Mouse (Mus musculus) c-Kit-positive CD71-negative TER-119-negative erythroid progenitor cells, embryonic 14.5 days (primary cell): Measurements from ENCODE around the gene Clta.
"Not testable (repeated sequence)": the region's sequence is repeated elsewhere in the genome, so short reads cannot be mapped to it uniquely, and the experiment has no call there.

Source experiments
- DNase-seq: peaks from one replicate; pipeline ENCODE4 v3.0.0-alpha.2; 2013; ENCODE audit warnings: low read depth

Gene Clta

GRCm38 (mm10) chr4:44024241-44024640 is 20.0 kb downstream of the Clta start:
- no peak for DNase-seq

- no peak for DNase-seq
Observed at GRCm38 (mm10) chr4:44025570-44025969, 21.3 kb downstream of the Clta start.

GRCm38 (mm10) chr4:44028303-44029135 is 24.3 kb downstream of the Clta start:
- DNase-seq: no peak

- no peak for DNase-seq
Observed at GRCm38 (mm10) chr4:44029661-44030066, 25.4 kb downstream of the Clta start.

- DNase-seq: no peak
Observed at GRCm38 (mm10) chr4:44031521-44031920, 27.3 kb downstream of the Clta start.

- no peak for DNase-seq
Observed at GRCm38 (mm10) chr4:44036455-44036854, 32.2 kb downstream of the Clta start.

- no peak for DNase-seq
Observed at GRCm38 (mm10) chr4:44040802-44041201, 36.5 kb downstream of the Clta start.

- DNase-seq: no peak
Observed at GRCm38 (mm10) chr4:44042429-44042828, 38.2 kb downstream of the Clta start.

- DNase-seq: not testable (repeated sequence)
Observed at GRCm38 (mm10) chr4:44043182-44043581, 38.9 kb downstream of the Clta start.

GRCm38 (mm10) chr4:44044685-44045356 is 40.6 kb downstream of the Clta start:
- DNase-seq: no peak

GRCm38 (mm10) chr4:44046066-44046465 is 41.8 kb downstream of the Clta start:
- DNase-seq: no peak

GRCm38 (mm10) chr4:44049812-44050211 is 45.6 kb downstream of the Clta start:
- no peak for DNase-seq

- DNase-seq: no peak
Observed at GRCm38 (mm10) chr4:44059674-44060073, 55.4 kb downstream of the Clta start.

GRCm38 (mm10) chr4:44062062-44062461 is 57.8 kb downstream of the Clta start:
- DNase-seq: peak; percentile 32

- DNase-seq: no peak
Observed at GRCm38 (mm10) chr4:44062816-44063215, 58.6 kb downstream of the Clta start.

- peak; percentile 91 for DNase-seq
Observed at GRCm38 (mm10) chr4:44065355-44066025, 61.2 kb downstream of the Clta start.

GRCm38 (mm10) chr4:44066891-44067290 is 62.6 kb downstream of the Clta start:
- DNase-seq: no peak

- no peak for DNase-seq
Observed at GRCm38 (mm10) chr4:44068736-44069135, 64.5 kb downstream of the Clta start.

GRCm38 (mm10) chr4:44069411-44069810 is 65.2 kb downstream of the Clta start:
- DNase-seq: no peak

GRCm38 (mm10) chr4:44070641-44071040 is 66.4 kb downstream of the Clta start:
- no peak for DNase-seq

- DNase-seq: no peak
Observed at GRCm38 (mm10) chr4:44071741-44072145, 67.5 kb downstream of the Clta start.

GRCm38 (mm10) chr4:44072146-44072872 is 68.1 kb downstream of the Clta start:
- DNase-seq: peak; percentile 71
